In genomic region chr5:107403011-107403946, GRCm38 (mm10) we compare ENCODE assay signal across 8 mouse cellular contexts. TPM values are rescaled to one million over a fixed set of nuclear protein-coding genes. Genes with fewer than 3 reads are reported as not detected.
DNase-seq lines count a peak whose midpoint lies in the region; ATAC-seq and TF ChIP-seq lines count a peak whose summit lies in the region.

No protein-coding gene starts in this region.

- peak overlapping the region; percentile 75 for H3K9ac ChIP-seq in forebrain, embryonic 16.5 days (replicated peaks; ENCODE audit: low read depth, low read length)
- H3K9ac ChIP-seq in intestine, postnatal 0 days (ENCODE audit: low read depth, low read length), result peak overlapping the region; percentile 40; the same call in 1 of the 2 replicates
- H3K9ac ChIP-seq in lung, postnatal 0 days (replicated peaks; ENCODE audit: low read depth), result 0 out of 2 replicates have a peak overlapping the region, but pooled peaks have one; percentile 8

- 2% methylated on average over 68 of the region's 80 CpGs for WGBS in spleen, adult 2 months
- under 1% methylated on average over 57 of the region's 80 CpGs for WGBS in forebrain, embryonic 16.5 days
- WGBS in intestine, postnatal 0 days, result under 1% methylated on average over 80 of the region's 80 CpGs
- WGBS in lung, postnatal 0 days, result 1% methylated on average over 46 of the region's 80 CpGs

- TF ChIP-seq POLR2A in spleen, adult 2 months (IDR thresholded peaks at IDR 0.05; ENCODE audit: low read depth, low read length), result no peak

- H3K9me3 ChIP-seq in forebrain, embryonic 16.5 days (ENCODE audit: control insufficient read depth, low read length), result no peaks in the 10 kb centered on the region
- no peaks in the 10 kb centered on the region for H3K9me3 ChIP-seq in intestine, postnatal 0 days (ENCODE audit: control insufficient read depth)
- no peaks in the 10 kb centered on the region for H3K9me3 ChIP-seq in lung, postnatal 0 days (ENCODE audit: low read length)

- peak overlapping the region; percentile 96 for H3K4me2 ChIP-seq in forebrain, embryonic 16.5 days (ENCODE audit: low read length)
- H3K4me2 ChIP-seq in intestine, postnatal 0 days (replicated peaks; ENCODE audit: low read depth), result peak overlapping the region; percentile 96
- H3K4me2 ChIP-seq in lung, postnatal 0 days (replicated peaks; ENCODE audit: low read depth, low read length), result peak overlapping the region; percentile 84

- DNase-seq in spleen, adult 2 months (ENCODE audit: low read depth in 1 of 2, low spot score in 2 of 2), result no peak
- no peak for DNase-seq in spleen, adult 12 weeks (ENCODE audit: low spot score)
- DNase-seq in cerebellum, adult 11 months, result peak; percentile 59
- peak; percentile 9 for DNase-seq in lung, postnatal 0 days (ENCODE audit: low spot score)
- DNase-seq in right cerebral cortex, postnatal 4 days, result peak; percentile 29

- H3K27me3 ChIP-seq in spleen, adult 2 months (ENCODE audit: control insufficient read depth, insufficient read depth, low read length), result peaks cover 9% of the 10 kb centered on the region
- H3K27me3 ChIP-seq in forebrain, embryonic 16.5 days (replicated peaks; ENCODE audit: control insufficient read depth, insufficient read depth, low read length), result peaks cover 8% of the 10 kb centered on the region
- peaks cover 32% of the 10 kb centered on the region for H3K27me3 ChIP-seq in intestine, postnatal 0 days (replicated peaks; ENCODE audit: control insufficient read depth, insufficient read depth, low read length)
- 0 out of 2 replicates have a peak, but pooled peaks cover 9% of the 10 kb centered on the region for H3K27me3 ChIP-seq in lung, postnatal 0 days (replicated peaks; ENCODE audit: insufficient read depth, low read length)

- TF ChIP-seq CTCF in spleen, adult 2 months (IDR thresholded peaks at IDR 0.05; ENCODE audit: extremely low read depth, insufficient read depth, insufficient read length, insufficient replicate concordance), result no peak
- TF ChIP-seq CTCF in intestine, postnatal 0 days (IDR thresholded peaks at IDR 0.05; ENCODE audit: low read depth), result no peak
- TF ChIP-seq CTCF in lung, postnatal 0 days (IDR thresholded peaks at IDR 0.05), result no peak

- H3K36me3 ChIP-seq in spleen, adult 2 months (ENCODE audit: control insufficient read depth, insufficient read depth, low read length), result no peaks in the 10 kb centered on the region
- no peaks in the 10 kb centered on the region for H3K36me3 ChIP-seq in forebrain, embryonic 16.5 days (ENCODE audit: control insufficient read depth, insufficient read depth)
- no peaks in the 10 kb centered on the region for H3K36me3 ChIP-seq in intestine, postnatal 0 days (ENCODE audit: control insufficient read depth, insufficient read depth)
- H3K36me3 ChIP-seq in lung, postnatal 0 days (ENCODE audit: insufficient read depth, low read length), result no peaks in the 10 kb centered on the region

- peaks cover 4% of the 10 kb centered on the region for H3K4me1 ChIP-seq in spleen, adult 2 months (ENCODE audit: control insufficient read depth, insufficient read depth, insufficient read length)
- peaks cover 13% of the 10 kb centered on the region for H3K4me1 ChIP-seq in forebrain, embryonic 16.5 days (replicated peaks; ENCODE audit: control insufficient read depth, insufficient read depth, low read length)
- H3K4me1 ChIP-seq in intestine, postnatal 0 days (replicated peaks; ENCODE audit: control insufficient read depth, insufficient read depth, low read length), result no peaks in the 10 kb centered on the region
- H3K4me1 ChIP-seq in lung, postnatal 0 days (ENCODE audit: insufficient read depth, low read depth, low read length), result no peaks in the 10 kb centered on the region; the same call in 1 of the 2 replicates

- peak overlapping the region; percentile 51 for H3K4me3 ChIP-seq in spleen, adult 2 months (ENCODE audit: extremely low read depth, insufficient read depth, insufficient read length)
- peak overlapping the region; percentile 71 for H3K4me3 ChIP-seq in forebrain, embryonic 16.5 days (replicated peaks; ENCODE audit: low read length)
- H3K4me3 ChIP-seq in intestine, postnatal 0 days (ENCODE audit: low read depth, low read length), result peak overlapping the region; percentile 50
- H3K4me3 ChIP-seq in lung, postnatal 0 days (ENCODE audit: low read depth, low read length), result peak overlapping the region; percentile 47

- ATAC-seq in forebrain, embryonic 16.5 days, result peak; percentile 76
- ATAC-seq in intestine, postnatal 0 days, result peak; percentile 56; the same call in 1 of the 2 replicates
- ATAC-seq in lung, postnatal 0 days, result peak; percentile 56
- ATAC-seq in erythroid progenitor cell, adult 5-6 weeks (replicated peaks; ENCODE audit: low FRiP score, poor library complexity, severe bottlenecking), result no peak

- no peak for TF ChIP-seq EP300 in lung, postnatal 0 days (IDR thresholded peaks at IDR 0.05)

- no peak overlapping the region for H3K27ac ChIP-seq in spleen, adult 2 months (ENCODE audit: insufficient read depth, low read length)
- no peak overlapping the region for H3K27ac ChIP-seq in forebrain, embryonic 16.5 days (ENCODE audit: low read length)
- H3K27ac ChIP-seq in intestine, postnatal 0 days (ENCODE audit: low read depth, low read length), result no peak overlapping the region
- H3K27ac ChIP-seq in lung, postnatal 0 days (ENCODE audit: low read length), result no peak overlapping the region

RNA-seq across cellular contexts. Expression of gene Ephx4, which starts 0.7 kb away (rescaled TPM):
- 0.12 and 0.26 TPM in 2 replicates for polyA plus RNA-seq in spleen, adult 2 months (2012; rRNA removed)
- polyA plus RNA-seq in forebrain, embryonic 16.5 days (2015; fragmentation: Nextera tagmentation; extraction: Ambion mirVana), result 8.0 and 10.5 TPM in 2 replicates
- polyA plus RNA-seq in intestine, postnatal 0 days (2015; fragmentation: Nextera tagmentation; extraction: Ambion mirVana), result 0.58 and 0.70 TPM in 2 replicates
- polyA plus RNA-seq in lung, postnatal 0 days (2015; fragmentation: Nextera tagmentation; extraction: Ambion mirVana), result 1.2 and 1.6 TPM in 2 replicates
- total RNA-seq in erythroid progenitor cell, adult 5-6 weeks (2015; ENCODE audit: low replicate concordance), result not detected in 2 replicates
- total RNA-seq in erythroid progenitor cell, adult 5-6 weeks (2017; ENCODE audit: low replicate concordance), result not detected in 2 replicates

RNA-seq across cellular contexts. Expression of gene Lpcat2b, which starts 28.1 kb away (rescaled TPM):
- not detected in 2 replicates for polyA plus RNA-seq in spleen, adult 2 months (2012; rRNA removed)
- polyA plus RNA-seq in forebrain, embryonic 16.5 days (2015; fragmentation: Nextera tagmentation; extraction: Ambion mirVana), result not detected in 2 replicates
- not detected in 2 replicates for polyA plus RNA-seq in intestine, postnatal 0 days (2015; fragmentation: Nextera tagmentation; extraction: Ambion mirVana)
- not detected in 2 replicates for polyA plus RNA-seq in lung, postnatal 0 days (2015; fragmentation: Nextera tagmentation; extraction: Ambion mirVana)
- not detected in 2 replicates for total RNA-seq in erythroid progenitor cell, adult 5-6 weeks (2015; ENCODE audit: low replicate concordance)
- total RNA-seq in erythroid progenitor cell, adult 5-6 weeks (2017; ENCODE audit: low replicate concordance), result 0.45 TPM in 1 of 2 replicates, not detected in the other

RNA-seq across cellular contexts. Expression of gene Btbd8, which starts 34.5 kb away (rescaled TPM):
- polyA plus RNA-seq in spleen, adult 2 months (2012; rRNA removed), result 0.70 and 0.74 TPM in 2 replicates
- 31.5 and 34.4 TPM in 2 replicates for polyA plus RNA-seq in forebrain, embryonic 16.5 days (2015; fragmentation: Nextera tagmentation; extraction: Ambion mirVana)
- 1.3 and 1.5 TPM in 2 replicates for polyA plus RNA-seq in intestine, postnatal 0 days (2015; fragmentation: Nextera tagmentation; extraction: Ambion mirVana)
- 2.1 and 2.4 TPM in 2 replicates for polyA plus RNA-seq in lung, postnatal 0 days (2015; fragmentation: Nextera tagmentation; extraction: Ambion mirVana)
- 4.7 and 11.3 TPM in 2 replicates for total RNA-seq in erythroid progenitor cell, adult 5-6 weeks (2015; ENCODE audit: low replicate concordance)
- total RNA-seq in erythroid progenitor cell, adult 5-6 weeks (2017; ENCODE audit: low replicate concordance), result 6.4 and 8.7 TPM in 2 replicates

Comparison
In these comparisons a context has a peak if more than half of its experiments do, and no peak if none do; other contexts are left out.
1. DNase-seq: peak in cerebellum, adult 11 months (single experiment), lung, postnatal 0 days (single experiment) and right cerebral cortex, postnatal 4 days (single experiment); none in spleen, adult 2 months (0 of 2) and spleen, adult 12 weeks (single experiment).
2. H3K9ac ChIP-seq: peak in every context shown above with its lines; median percentile 75 in forebrain, embryonic 16.5 days; 40 in intestine, postnatal 0 days; 8 in lung, postnatal 0 days.
3. Peak in every context shown above with its lines, with median percentiles within 50 percentile points of each other: H3K4me3 ChIP-seq and H3K4me2 ChIP-seq.